11 mouse cellular contexts compared by ENCODE assay signal in the genomic region with DNA sequence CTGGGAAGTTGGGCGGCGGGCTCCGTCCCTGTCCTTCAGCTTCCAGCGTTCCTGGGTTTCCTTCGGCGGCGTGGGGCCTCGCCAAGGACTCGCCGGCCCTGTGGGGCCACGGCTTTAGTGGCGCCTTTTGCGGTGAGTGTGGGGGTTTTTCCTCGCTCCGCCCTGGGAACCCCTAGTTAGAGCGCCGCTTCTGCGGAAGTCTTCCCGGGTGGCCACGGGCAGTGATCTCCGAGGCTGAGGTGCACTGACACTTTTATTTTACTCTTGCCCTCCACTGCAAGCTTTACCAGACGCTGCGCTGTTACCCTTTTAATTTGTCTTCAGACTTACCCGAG. TPM values are rescaled to one million over a fixed set of nuclear protein-coding genes. Genes with fewer than 3 reads are reported as not detected.
A peak's percentile ranks its signal among the peaks of the same experiment; 100 is the strongest.
DNase-seq lines count a peak whose midpoint lies in the region; ATAC-seq and TF ChIP-seq lines count a peak whose summit lies in the region.
"Not testable (repeated sequence)": the region's sequence is repeated elsewhere in the genome, so short reads cannot be mapped to it uniquely, and the experiment has no call there.
"Had no signal": no experiment of that assay in that cellular context is flagged by ENCODE, and none has a peak within 500 bp of the region (broad histone marks: within the 10 kb centered on the region; RNA-seq: fewer than 3 reads in every experiment).

No protein-coding gene starts in this region.

- peak overlapping the region; percentile 29 for H3K4me3 ChIP-seq in embryonic facial prominence, embryonic 12.5 days
- H3K4me3 ChIP-seq in hindbrain, embryonic 10.5 days: peak overlapping the region; percentile 42
- H3K4me3 ChIP-seq in intestine, postnatal 0 days (ENCODE audit: low read depth, low read length): not testable (repeated sequence)
- peak overlapping the region; percentile 48 for H3K4me3 ChIP-seq in liver, embryonic 12.5 days
- H3K4me3 ChIP-seq in neural tube, embryonic 15.5 days (replicated peaks): peak overlapping the region; percentile 31

- H3K4me1 ChIP-seq in embryonic facial prominence, embryonic 12.5 days; hindbrain, embryonic 10.5 days (replicated peaks); intestine, postnatal 0 days (replicated peaks; ENCODE audit: control insufficient read depth, insufficient read depth, low read length); liver, embryonic 12.5 days; neural tube, embryonic 15.5 days: not testable (repeated sequence)

- H3K36me3 ChIP-seq in embryonic facial prominence, embryonic 12.5 days; hindbrain, embryonic 10.5 days; intestine, postnatal 0 days (ENCODE audit: control insufficient read depth, insufficient read depth); liver, embryonic 12.5 days; neural tube, embryonic 15.5 days: not testable (repeated sequence)

- not testable (repeated sequence) for H3K27me3 ChIP-seq in embryonic facial prominence, embryonic 12.5 days; hindbrain, embryonic 10.5 days (ENCODE audit: insufficient read depth, poor library complexity, severe bottlenecking); intestine, postnatal 0 days (replicated peaks; ENCODE audit: control insufficient read depth, insufficient read depth, low read length); liver, embryonic 12.5 days (replicated peaks); neural tube, embryonic 15.5 days (replicated peaks)

- H3K9me3 ChIP-seq in embryonic facial prominence, embryonic 12.5 days; hindbrain, embryonic 10.5 days; intestine, postnatal 0 days (ENCODE audit: control insufficient read depth); liver, embryonic 12.5 days (replicated peaks); neural tube, embryonic 15.5 days (replicated peaks): not testable (repeated sequence)

- not testable (repeated sequence) for DNase-seq in hindbrain, embryonic 10.5 days (ENCODE audit: low spot score)

- not testable (repeated sequence) for H3K4me2 ChIP-seq in embryonic facial prominence, embryonic 12.5 days (replicated peaks); intestine, postnatal 0 days (replicated peaks; ENCODE audit: low read depth); liver, embryonic 12.5 days; neural tube, embryonic 15.5 days

- ATAC-seq in embryonic facial prominence, embryonic 12.5 days (ENCODE audit: insufficient number of reproducible peaks, insufficient read depth, low FRiP score, low TSS enrichment): not testable (repeated sequence)
- peak; percentile 45 for ATAC-seq in frontal cortex, adult (ENCODE audit: low TSS enrichment)
- ATAC-seq in intestine, postnatal 0 days: peak; percentile 39
- ATAC-seq in liver, embryonic 12.5 days: peak; percentile 42
- ATAC-seq in megakaryocyte-erythroid progenitor cell, adult 5-6 weeks (replicated peaks; ENCODE audit: low FRiP score, low TSS enrichment, poor library complexity, severe bottlenecking): peak; percentile 45; the same call in 1 of the 2 replicates
- ATAC-seq in neural tube, embryonic 15.5 days (ENCODE audit: low FRiP score): peak; percentile 46

- 2% methylated on average over 11 of the region's 24 CpGs for WGBS in embryonic facial prominence, embryonic 12.5 days
- under 1% methylated on average over 13 of the region's 24 CpGs for WGBS in hindbrain, embryonic 10.5 days
- 2% methylated on average over 8 of the region's 24 CpGs for WGBS in intestine, postnatal 0 days
- 3% methylated on average over 12 of the region's 24 CpGs for WGBS in liver, embryonic 12.5 days (ENCODE audit: insufficient replicate concordance)
- WGBS in neural tube, embryonic 15.5 days: 0% methylated on average over 11 of the region's 24 CpGs

- H3K9ac ChIP-seq in embryonic facial prominence, embryonic 12.5 days; intestine, postnatal 0 days (ENCODE audit: low read depth, low read length); neural tube, embryonic 15.5 days (replicated peaks): not testable (repeated sequence)
- H3K9ac ChIP-seq in liver, embryonic 12.5 days: peak overlapping the region; percentile 48; the same call in 1 of the 2 replicates

- not testable (repeated sequence) for TF ChIP-seq CTCF in intestine, postnatal 0 days (IDR thresholded peaks at IDR 0.05; ENCODE audit: low read depth)

- not testable (repeated sequence) for H3K27ac ChIP-seq in embryonic facial prominence, embryonic 12.5 days; hindbrain, embryonic 10.5 days; intestine, postnatal 0 days (ENCODE audit: low read depth, low read length); liver, embryonic 12.5 days; neural tube, embryonic 15.5 days (replicated peaks)

RNA-seq across cellular contexts. Expression of a gene that starts 0.5 kb away (rescaled TPM):
- polyA plus RNA-seq in embryonic facial prominence, embryonic 12.5 days (2016; fragmentation: Nextera tagmentation; extraction: Ambion mirVana): 62.9 and 64.4 TPM in 2 replicates
- 36.5 and 38.5 TPM in 2 replicates for polyA plus RNA-seq in hindbrain, embryonic 10.5 days (2016; fragmentation: Nextera tagmentation; extraction: Ambion mirVana)
- polyA plus RNA-seq in intestine, postnatal 0 days (2015; fragmentation: Nextera tagmentation; extraction: Ambion mirVana): 34.7 and 39.1 TPM in 2 replicates
- polyA plus RNA-seq in liver, embryonic 12.5 days (2016; fragmentation: Nextera tagmentation; extraction: Ambion mirVana): 35.8 and 40.3 TPM in 2 replicates
- total RNA-seq in megakaryocyte-erythroid progenitor cell, adult 5-6 weeks (2014; fragmentation: Nextera tagmentation): 18.3 and 26.0 TPM in 2 replicates
- total RNA-seq in megakaryocyte-erythroid progenitor cell, adult 5-6 weeks (2017): 51.0 and 107 TPM in 2 replicates
- 62.8 and 64.4 TPM in 2 replicates for polyA plus RNA-seq in neural tube, embryonic 15.5 days (2015; fragmentation: Nextera tagmentation; extraction: Ambion mirVana)

RNA-seq across cellular contexts. Expression of a gene that starts 31.1 kb away (rescaled TPM):
- 19.5 and 24.4 TPM in 2 replicates for polyA plus RNA-seq in embryonic facial prominence, embryonic 12.5 days (2016; fragmentation: Nextera tagmentation; extraction: Ambion mirVana)
- 10.3 and 12.7 TPM in 2 replicates for polyA plus RNA-seq in hindbrain, embryonic 10.5 days (2016; fragmentation: Nextera tagmentation; extraction: Ambion mirVana)
- polyA plus RNA-seq in intestine, postnatal 0 days (2015; fragmentation: Nextera tagmentation; extraction: Ambion mirVana): 27.8 and 29.2 TPM in 2 replicates
- polyA plus RNA-seq in liver, embryonic 12.5 days (2016; fragmentation: Nextera tagmentation; extraction: Ambion mirVana): 11.8 and 14.4 TPM in 2 replicates
- total RNA-seq in megakaryocyte-erythroid progenitor cell, adult 5-6 weeks (2014; fragmentation: Nextera tagmentation): 5.8 TPM in 1 of 2 replicates, not detected in the other
- 13.9 and 19.9 TPM in 2 replicates for total RNA-seq in megakaryocyte-erythroid progenitor cell, adult 5-6 weeks (2017)
- 69.0 and 77.3 TPM in 2 replicates for polyA plus RNA-seq in neural tube, embryonic 15.5 days (2015; fragmentation: Nextera tagmentation; extraction: Ambion mirVana)

RNA-seq across cellular contexts. Expression of a gene that starts 44.0 kb away (rescaled TPM):
- polyA plus RNA-seq in embryonic facial prominence, embryonic 12.5 days (2016; fragmentation: Nextera tagmentation; extraction: Ambion mirVana): 6.2 TPM in 1 of 2 replicates, not detected in the other
- polyA plus RNA-seq in hindbrain, embryonic 10.5 days (2016; fragmentation: Nextera tagmentation; extraction: Ambion mirVana): 1.4 and 5.8 TPM in 2 replicates
- polyA plus RNA-seq in intestine, postnatal 0 days (2015; fragmentation: Nextera tagmentation; extraction: Ambion mirVana): not detected in 2 replicates
- polyA plus RNA-seq in liver, embryonic 12.5 days (2016; fragmentation: Nextera tagmentation; extraction: Ambion mirVana): 2.1 TPM in 1 of 2 replicates, not detected in the other
- 9.7 and 11.2 TPM in 2 replicates for total RNA-seq in megakaryocyte-erythroid progenitor cell, adult 5-6 weeks (2014; fragmentation: Nextera tagmentation)
- 4.9 TPM in 1 of 2 replicates, not detected in the other for total RNA-seq in megakaryocyte-erythroid progenitor cell, adult 5-6 weeks (2017)
- polyA plus RNA-seq in neural tube, embryonic 15.5 days (2015; fragmentation: Nextera tagmentation; extraction: Ambion mirVana): not detected in 2 replicates
- total RNA-seq: heart, postnatal 10 days had no signal
- polyA plus RNA-seq: adrenal gland, adult 2 months; erythroblast, embryonic 14.5 days; Patski had no signal
